Comparison of ENCODE assay signal across 13 mouse cellular contexts in genomic region chr12:16006688-16007087, GRCm38 (mm10).
A peak's percentile ranks its signal among the peaks of the same experiment; 100 is the strongest.
DNase-seq lines count a peak whose midpoint lies in the region; ATAC-seq and TF ChIP-seq lines count a peak whose summit lies in the region.
"Had no signal": no experiment of that assay in that cellular context is flagged by ENCODE, and none has a peak within 500 bp of the region (broad histone marks: within the 10 kb centered on the region; RNA-seq: fewer than 3 reads in every experiment).

No protein-coding gene starts in this region.

- H3K27me3 ChIP-seq in myocyte (ENCODE audit: control insufficient read depth, insufficient read depth, insufficient read length), result no peaks in the 10 kb centered on the region
- H3K27me3 ChIP-seq: hindbrain, embryonic 15.5 days; limb, embryonic 15.5 days had no signal

- ATAC-seq in cerebellum, adult (ENCODE audit: insufficient number of reproducible peaks, low FRiP score, low TSS enrichment), result no peak
- ATAC-seq: forebrain, embryonic 14.5 days had no signal

- H3K36me3 ChIP-seq in myocyte (ENCODE audit: control insufficient read depth, insufficient read depth), result no peaks in the 10 kb centered on the region
- H3K36me3 ChIP-seq: hindbrain, embryonic 15.5 days; limb, embryonic 15.5 days had no signal

- no peak for TF ChIP-seq POLR2A in myocyte (IDR thresholded peaks at IDR 0.05; ENCODE audit: insufficient read length, low read depth)

- no peak overlapping the region for H3K4me3 ChIP-seq in myocyte
- H3K4me3 ChIP-seq: hindbrain, embryonic 15.5 days; limb, embryonic 15.5 days had no signal

- no peak overlapping the region for H3ac ChIP-seq in myocyte (ENCODE audit: control insufficient read depth, insufficient read length)

- peak; percentile 13 for DNase-seq in layer of hippocampus, adult 9-10 months (ENCODE audit: low spot score)
- DNase-seq in layer of hippocampus, postnatal 36 days, result no peak
- peak; percentile 45 for DNase-seq in MN1 (ENCODE audit: low spot score)
- peak; percentile 42 to 75 for DNase-seq in heart, adult 9 months (ENCODE audit: low spot score in 2 of 2)
- no peak for DNase-seq in retina, postnatal 1 day
- no peak for DNase-seq in urinary bladder, adult 2 months (ENCODE audit: low spot score)
- DNase-seq: embryo, embryonic 11 days; lung, postnatal 10 days had no signal

- H3K79me2 ChIP-seq in myocyte (ENCODE audit: control insufficient read depth, insufficient read depth), result no peaks in the 10 kb centered on the region

- H3K4me2 ChIP-seq in myocyte (ENCODE audit: low read depth), result peak overlapping the region; percentile 75
- H3K4me2 ChIP-seq: hindbrain, embryonic 15.5 days; limb, embryonic 15.5 days had no signal

TF ChIP-seq in myocyte, 11 proteins besides CTCF, POLR2A, EP300 and RAD21:
- TF ChIP-seq USF1 (IDR thresholded peaks at IDR 0.05; ENCODE audit: low read depth) (no peak), MYOD1 (IDR thresholded peaks at IDR 0.05; ENCODE audit: control insufficient read depth in 1 of 3, insufficient read length in 2 of 3, low read depth in 2 of 3) (no peak), TCF12 (IDR thresholded peaks at IDR 0.05; ENCODE audit: insufficient read depth, poor library complexity, severe bottlenecking) (no peak), POLR2AphosphoS2 (IDR thresholded peaks at IDR 0.05; ENCODE audit: insufficient read length, low read depth) (no peak), CEBPB (IDR thresholded peaks at IDR 0.05; ENCODE audit: insufficient read depth, poor library complexity, severe bottlenecking) (no peak), MAX (IDR thresholded peaks at IDR 0.05; ENCODE audit: low read depth) (no peak), E2F4 (IDR thresholded peaks at IDR 0.05; ENCODE audit: insufficient read depth) (no peak), REST (IDR thresholded peaks at IDR 0.05; ENCODE audit: insufficient read depth, insufficient read length) (no peak), MYOG (IDR thresholded peaks at IDR 0.05; ENCODE audit: control insufficient read depth in 1 of 3, insufficient read depth in 1 of 3, insufficient read length in 2 of 3, low read depth in 2 of 3) (no peak), SRF (IDR thresholded peaks at IDR 0.05; ENCODE audit: control insufficient read depth, insufficient read length, low read depth) (no peak), TCF3 (IDR thresholded peaks at IDR 0.05; ENCODE audit: insufficient read length, low read depth) (no peak)

Comparison
In these comparisons a context has a peak if more than half of its experiments do, and no peak if none do; other contexts are left out.
1. DNase-seq: peak in layer of hippocampus, adult 9-10 months (single experiment), MN1 (single experiment) and heart, adult 9 months (2 of 2); none in layer of hippocampus, postnatal 36 days (0 of 2), retina, postnatal 1 day (single experiment) and urinary bladder, adult 2 months (single experiment).